Mouse (Mus musculus) cerebellum, adult 2 months (tissue): ENCODE results near the gene Apbb1.

Experiments
- CTCF ChIP-seq: fragments of 200-500 bp; IDR thresholded peaks from 2 replicates; pipeline ENCODE4 v1.5.1; 2011; ENCODE audit warnings: low read depth, mild to moderate bottlenecking, control low read depth, low read length, moderate library complexity, borderline replicate concordance; ENCODE audit not compliant: insufficient read depth
- POLR2A ChIP-seq: fragments of 200-500 bp; IDR thresholded peaks from 2 replicates; pipeline ENCODE4 v1.6.1; 2011; ENCODE audit warnings: low read length, control low read depth, borderline replicate concordance; ENCODE audit not compliant: insufficient read depth

GRCm38 (mm10) chr7:105577377-105577871 lies 4.0 kb downstream of the Apbb1 start:
- no peak for TF ChIP-seq CTCF
- no peak for TF ChIP-seq POLR2A
